Mouse (Mus musculus) hindbrain, embryonic 12.5 days (tissue): Measurements from ENCODE around the gene Gcnt3. TPM values are rescaled to one million over a fixed set of nuclear protein-coding genes. Genes with fewer than 3 reads are reported as not detected.

Experiments used
- ATAC-seq: fragments of 200-750 bp; cut with Nextera tagmentation; 2 replicates; pipeline ENCODE4 v1.8.0; 2017; ENCODE audit warnings: moderate TSS enrichment; ENCODE audit not compliant: low FRiP score
- H3K27ac ChIP-seq: fragments of 300-500 bp; sonication (generic); 2 replicates; pipeline ENCODE4 v1.5.1; 2016; ENCODE audit warnings: mild to moderate bottlenecking
- H3K27me3 ChIP-seq: fragments of 300-500 bp; sonication (generic); 2 replicates; pipeline ENCODE4 v1.6.1; 2016; ENCODE audit warnings: mild to moderate bottlenecking
- H3K36me3 ChIP-seq: fragments of 300-500 bp; sonication (generic); 2 replicates; pipeline ENCODE4 v1.6.1; 2016; ENCODE audit warnings: mild to moderate bottlenecking
- H3K4me1 ChIP-seq: fragments of 300-500 bp; sonication (generic); 2 replicates; pipeline ENCODE4 v1.6.1; 2016
- H3K4me2 ChIP-seq: fragments of 300-500 bp; sonication (generic); replicated peaks from 2 replicates; pipeline ENCODE4 v1.6.1; 2016; ENCODE audit warnings: mild to moderate bottlenecking
- H3K4me3 ChIP-seq: fragments of 300-500 bp; sonication (generic); 2 replicates; pipeline ENCODE4 v1.5.1; 2016; ENCODE audit warnings: mild to moderate bottlenecking
- H3K9ac ChIP-seq: fragments of 300-500 bp; sonication (generic); 2 replicates; pipeline ENCODE4 v1.6.1; 2016; ENCODE audit warnings: mild to moderate bottlenecking, moderate library complexity
- H3K9me3 ChIP-seq: fragments of 300-500 bp; sonication (generic); replicated peaks from 2 replicates; pipeline ENCODE4 v1.6.1; 2016; ENCODE audit warnings: mild to moderate bottlenecking
- WGBS: fragments of 180-500 bp; shearing (Covaris S2); methylation state at CpG from one replicate; pipeline ENCODE4 v1.1.7; 2016; 5-methylcytosine and 5-hydroxymethylcytosine counted together
- polyA plus RNA-seq: library from polyadenylated mRNA; unstranded; fragments of >200 nt; fragmentation: Nextera tagmentation; extraction: Ambion mirVana; gene quantifications from 2 replicates; pipeline ENCODE4 v1.2.1, GENCODE M21; 2016

Gcnt3 gene
- not detected in 2 replicates for polyA plus RNA-seq

DNA sequence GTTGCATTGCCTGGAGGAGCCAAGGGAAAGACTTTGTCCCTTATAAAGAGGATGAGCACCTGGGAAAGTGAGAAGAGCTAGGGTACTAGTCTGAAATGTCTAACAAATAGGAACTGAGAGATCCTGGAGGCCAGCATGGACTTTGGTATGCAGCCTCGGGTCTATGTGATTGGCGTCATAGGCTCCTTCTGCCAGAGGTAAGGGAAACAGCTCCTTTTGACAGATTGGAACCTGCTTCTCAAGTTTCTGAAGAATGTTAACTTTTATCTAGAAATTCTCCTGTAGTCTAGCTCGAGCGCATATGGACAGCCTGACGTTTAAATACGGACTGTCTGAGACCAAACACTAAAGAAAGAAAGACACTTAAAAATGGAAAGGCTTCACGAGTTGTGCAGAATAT is at the start of gene Gcnt3:
Gcnt3 (minus strand) TSS at position 101 of the 400 bp plus-strand sequence.
- Histone ChIP-seq H3K36me3 (no peaks in the 10 kb centered on the region), H3K4me1 (no peaks in the 10 kb centered on the region), H3K9me3 (no peaks in the 10 kb centered on the region), H3K27me3 (no peaks in the 10 kb centered on the region), H3K4me3 (no peak within 1 kb of the TSS), H3K9ac (no peak within 1 kb of the TSS), H3K4me2 (no peak within 1 kb of the TSS), H3K27ac (no peak within 1 kb of the TSS)
- no peak for ATAC-seq
- WGBS, result 86% methylated on average over 7 of the region's 7 CpGs

DNA sequence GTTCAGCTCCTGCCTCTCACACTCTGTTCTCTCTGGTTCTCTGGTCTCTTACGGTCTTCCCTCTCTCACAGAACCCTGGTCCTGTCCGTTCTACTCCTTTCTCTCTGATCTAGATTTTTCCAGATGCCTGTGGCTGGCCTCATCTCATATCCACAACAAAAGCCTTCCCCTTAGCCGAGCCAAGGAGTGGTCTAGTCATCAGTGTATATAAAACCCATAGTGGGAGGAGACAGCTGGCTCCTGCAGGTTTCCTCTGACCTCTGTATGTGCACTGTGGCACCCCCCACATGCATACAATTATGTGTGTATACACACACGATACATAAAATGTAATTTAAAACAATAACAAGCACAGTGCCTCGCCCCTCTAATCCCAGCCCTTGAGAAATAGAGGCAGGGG is 49.5 kb upstream of the Gcnt3 start:
- WGBS, result 71% methylated on average over 5 of the region's 5 CpGs
- no peak overlapping the region for H3K4me3 ChIP-seq
- no peaks in the 10 kb centered on the region for H3K27me3 ChIP-seq
- no peaks in the 10 kb centered on the region for H3K36me3 ChIP-seq
- 0 out of 2 replicates have a peak, but pooled peaks cover 3% of the 10 kb centered on the region for H3K4me1 ChIP-seq
- H3K9me3 ChIP-seq, result no peaks in the 10 kb centered on the region
- no peak overlapping the region for H3K4me2 ChIP-seq
- H3K9ac ChIP-seq, result no peak overlapping the region
- no peak for ATAC-seq
- H3K27ac ChIP-seq, result no peak overlapping the region

DNA sequence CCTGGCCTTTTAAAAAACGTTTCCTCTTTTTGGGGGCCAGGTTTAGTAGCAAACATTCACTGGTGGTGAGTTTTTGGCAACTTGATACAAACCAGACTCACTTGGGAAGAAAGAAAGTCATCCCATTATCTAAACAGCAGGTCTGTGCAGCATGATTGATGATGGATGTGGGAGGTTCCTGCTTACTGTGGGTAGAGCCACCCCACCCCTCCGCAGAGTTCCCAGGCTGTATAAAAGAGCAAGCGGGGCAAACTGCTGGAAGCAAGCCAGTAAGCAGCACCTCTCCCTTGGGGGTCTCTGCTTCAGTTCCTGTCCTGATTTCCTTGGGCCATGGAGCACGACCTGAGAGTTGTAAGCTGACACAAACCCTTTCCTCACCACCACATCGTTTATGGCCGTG is 48.2 kb upstream of the Gcnt3 start:
- Histone ChIP-seq H3K4me2 (no peak overlapping the region), H3K9ac (no peak overlapping the region), H3K4me1 (0 out of 2 replicates have a peak, but pooled peaks cover 3% of the 10 kb centered on the region), H3K27me3 (no peaks in the 10 kb centered on the region), H3K9me3 (no peaks in the 10 kb centered on the region), H3K4me3 (no peak overlapping the region), H3K27ac (no peak overlapping the region), H3K36me3 (no peaks in the 10 kb centered on the region)
- no peak for ATAC-seq
- 38% methylated on average over 6 of the region's 6 CpGs for WGBS

DNA sequence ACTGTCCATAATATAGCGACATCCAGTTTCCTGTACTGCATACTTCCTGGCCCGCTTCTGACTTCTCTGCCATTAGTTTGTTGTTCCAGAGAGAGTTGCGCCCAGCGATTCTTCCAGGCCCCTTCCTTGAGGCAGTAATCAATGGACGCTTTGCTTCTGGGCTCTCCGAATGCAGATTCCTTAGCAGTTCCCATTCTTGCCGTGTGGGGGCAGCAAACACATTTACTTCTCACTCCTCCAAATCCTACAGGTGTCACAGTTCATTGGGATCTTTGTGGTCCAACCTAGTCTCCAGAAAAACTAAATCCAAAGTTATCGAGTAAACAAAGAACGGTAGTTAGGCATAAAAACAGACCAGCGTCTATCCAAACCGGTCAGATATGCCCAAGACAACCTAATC is 46.2 kb upstream of the Gcnt3 start:
- H3K9ac ChIP-seq, result no peak overlapping the region
- no peaks in the 10 kb centered on the region for H3K9me3 ChIP-seq
- no peaks in the 10 kb centered on the region for H3K27me3 ChIP-seq
- H3K4me3 ChIP-seq, result no peak overlapping the region
- H3K36me3 ChIP-seq, result no peaks in the 10 kb centered on the region
- H3K4me1 ChIP-seq, result 0 out of 2 replicates have a peak, but pooled peaks cover 3% of the 10 kb centered on the region
- no peak for ATAC-seq
- H3K4me2 ChIP-seq, result no peak overlapping the region
- 54% methylated on average over 11 of the region's 11 CpGs for WGBS
- H3K27ac ChIP-seq, result no peak overlapping the region

DNA sequence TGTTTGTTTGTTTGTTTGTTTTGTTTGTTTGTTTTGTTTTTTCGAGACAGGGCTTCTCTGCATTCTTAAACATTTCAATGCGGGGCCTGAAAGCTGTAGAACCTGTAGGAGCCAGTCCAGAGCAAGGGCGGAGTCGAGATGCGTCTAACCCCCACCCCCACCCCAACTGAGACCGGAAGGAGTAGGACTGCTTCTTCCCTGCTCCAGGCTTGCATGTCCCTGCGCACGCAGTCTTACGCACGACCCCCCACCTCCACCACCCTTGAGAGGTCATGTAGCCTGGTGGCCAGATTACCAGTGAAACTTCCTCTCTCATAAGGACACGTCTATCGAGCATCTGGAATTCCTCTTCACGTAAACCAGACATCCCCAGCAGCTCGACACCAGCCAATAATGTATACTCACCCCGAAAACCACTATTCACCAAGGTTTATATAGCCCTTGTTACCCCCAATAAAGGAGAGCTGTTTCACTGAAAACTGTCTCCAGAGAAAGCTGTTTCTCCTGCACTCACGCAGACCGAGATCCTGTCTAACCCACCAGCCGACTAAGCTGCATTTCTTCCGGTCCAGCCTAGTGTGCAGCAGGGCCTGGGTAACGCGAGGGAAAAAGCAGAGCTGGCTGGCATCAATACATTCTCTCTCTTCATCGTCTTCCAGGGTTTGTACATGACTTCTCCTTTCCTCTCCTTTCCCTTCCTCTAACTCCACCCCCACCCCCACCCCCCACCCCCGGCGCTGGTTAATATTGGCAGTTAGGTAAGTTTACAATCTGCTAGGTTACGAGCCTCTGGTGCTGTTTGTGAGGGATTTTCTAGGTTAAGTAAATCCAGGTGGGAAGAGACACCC is 44.7 kb upstream of the Gcnt3 start:
- Histone ChIP-seq H3K27me3 (no peaks in the 10 kb centered on the region), H3K36me3 (no peaks in the 10 kb centered on the region), H3K9me3 (no peaks in the 10 kb centered on the region), H3K9ac (no peak overlapping the region), H3K4me1 (0 out of 2 replicates have a peak, but pooled peaks cover 3% of the 10 kb centered on the region), H3K4me2 (no peak overlapping the region), H3K4me3 (no peak overlapping the region), H3K27ac (no peak overlapping the region)
- WGBS, result 81% methylated on average over 25 of the region's 25 CpGs
- no peak for ATAC-seq

DNA sequence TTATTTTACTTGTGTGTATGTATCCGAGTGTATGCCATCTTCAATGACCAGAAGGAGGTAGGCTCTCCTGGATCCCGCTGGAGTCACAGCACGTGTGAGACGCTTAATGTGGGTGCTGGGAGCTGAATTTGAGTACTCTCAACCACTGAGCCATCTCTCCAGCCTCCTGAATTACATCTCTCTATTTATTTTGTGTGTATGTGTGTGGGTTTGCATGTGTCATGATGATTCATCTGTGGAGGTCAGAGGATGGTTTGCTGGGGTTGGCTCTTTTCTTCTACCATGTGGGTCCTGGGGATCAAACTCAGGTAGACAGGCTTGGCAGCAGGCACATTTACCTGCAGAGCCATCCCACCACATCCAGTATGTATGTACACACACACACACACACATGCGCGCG is 43.9 kb upstream of the Gcnt3 start:
- Histone ChIP-seq H3K4me2 (no peak overlapping the region), H3K4me1 (0 out of 2 replicates have a peak, but pooled peaks cover 3% of the 10 kb centered on the region), H3K36me3 (no peaks in the 10 kb centered on the region), H3K27me3 (no peaks in the 10 kb centered on the region), H3K9me3 (no peaks in the 10 kb centered on the region), H3K9ac (no peak overlapping the region), H3K27ac (no peak overlapping the region), H3K4me3 (no peak overlapping the region)
- 94% methylated on average over 7 of the region's 7 CpGs for WGBS
- no peak for ATAC-seq

DNA sequence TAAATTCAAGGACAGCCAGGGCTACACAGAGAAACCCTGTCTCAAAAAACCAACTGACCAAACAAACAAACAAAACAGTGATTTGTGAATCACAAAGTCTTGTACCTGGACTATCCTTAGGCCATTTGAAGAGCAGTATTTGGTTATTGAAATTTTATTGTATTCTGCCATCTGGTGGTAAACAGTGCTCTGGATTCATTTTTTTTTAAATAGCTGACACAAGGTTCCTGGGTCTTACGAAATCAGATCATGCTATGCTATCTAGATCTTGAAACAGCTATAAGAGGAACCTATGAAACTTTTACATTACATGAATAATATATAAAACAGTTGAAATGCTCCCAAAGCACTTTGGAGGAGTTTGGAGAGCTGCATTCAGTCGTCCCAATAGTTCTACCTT is 43.1 kb upstream of the Gcnt3 start:
- no peak for ATAC-seq
- H3K27ac ChIP-seq, result no peak overlapping the region
- 78% methylated on average over 2 of the region's 2 CpGs for WGBS

DNA sequence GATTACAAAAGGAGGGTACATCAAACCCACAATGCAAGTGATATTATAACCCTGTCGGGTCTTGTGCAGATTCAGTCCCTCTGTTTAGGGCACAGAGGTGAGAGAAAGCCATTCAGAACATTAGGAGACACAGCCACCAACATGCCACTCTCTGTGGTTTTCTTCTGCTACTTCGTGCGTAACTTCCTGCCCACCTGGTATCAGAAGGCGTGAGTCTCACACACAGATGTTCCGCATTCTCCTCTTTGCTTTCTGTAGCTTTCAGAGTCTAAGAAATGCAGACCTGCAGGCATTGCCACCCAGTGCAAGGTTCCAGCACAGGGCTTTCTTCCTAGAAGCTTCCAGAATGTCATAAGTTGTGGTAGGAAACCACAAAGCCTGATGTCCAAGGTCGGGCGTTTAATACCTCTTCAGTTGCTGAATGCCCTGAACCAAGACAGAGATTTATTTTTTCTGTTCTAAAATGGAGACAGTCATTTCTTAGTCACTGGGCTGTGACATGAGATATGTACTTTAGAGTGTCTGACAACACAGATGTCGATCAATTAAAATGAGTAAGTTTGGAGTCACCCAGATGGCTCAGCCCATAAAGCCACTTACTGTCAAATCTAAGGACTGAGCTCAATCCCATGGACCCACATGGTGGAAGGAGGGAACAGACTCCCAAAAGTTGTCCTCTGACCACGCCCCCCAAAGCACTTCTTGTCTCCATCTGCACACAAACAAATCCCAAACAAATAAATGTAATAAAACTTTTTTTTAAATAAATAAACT is 42.3 kb upstream of the Gcnt3 start:
- Histone ChIP-seq H3K27me3 (no peaks in the 10 kb centered on the region), H3K4me2 (no peak overlapping the region), H3K9ac (no peak overlapping the region), H3K27ac (no peak overlapping the region), H3K4me3 (no peak overlapping the region), H3K4me1 (no peaks in the 10 kb centered on the region), H3K36me3 (no peaks in the 10 kb centered on the region), H3K9me3 (no peaks in the 10 kb centered on the region)
- 91% methylated on average over 9 of the region's 9 CpGs for WGBS
- no peak for ATAC-seq

More for the DNA sequence above, 43.1 kb upstream of the Gcnt3 start:
- H3K36me3 ChIP-seq, result no peaks in the 10 kb centered on the region
- no peak overlapping the region for H3K4me3 ChIP-seq
- H3K27me3 ChIP-seq, result no peaks in the 10 kb centered on the region
- no peak overlapping the region for H3K9ac ChIP-seq
- H3K9me3 ChIP-seq, result no peaks in the 10 kb centered on the region
- H3K4me1 ChIP-seq, result no peaks in the 10 kb centered on the region
- no peak overlapping the region for H3K4me2 ChIP-seq

DNA sequence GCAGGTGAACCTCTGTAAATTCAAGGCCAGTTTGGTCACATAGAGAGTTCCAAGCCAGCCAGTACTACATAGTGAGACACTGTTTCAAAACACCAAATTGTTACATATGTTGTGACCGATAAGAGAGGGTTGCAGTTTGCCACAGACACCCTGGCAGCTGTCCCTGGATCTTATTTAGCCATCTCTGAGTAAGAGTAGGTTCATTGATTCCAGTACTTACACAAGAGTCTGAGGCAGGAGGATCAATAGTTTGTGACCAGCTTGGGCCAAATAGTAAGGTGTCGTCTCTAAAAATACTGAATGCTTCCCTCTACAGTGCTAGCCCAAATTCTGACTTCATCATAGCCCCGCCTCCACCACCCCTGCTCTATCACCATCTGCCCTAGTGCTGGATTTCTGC is 40.1 kb upstream of the Gcnt3 start:
- H3K36me3 ChIP-seq, result no peaks in the 10 kb centered on the region
- 89% methylated on average over 3 of the region's 3 CpGs for WGBS
- no peak for ATAC-seq
- no peak overlapping the region for H3K4me2 ChIP-seq
- no peak overlapping the region for H3K4me3 ChIP-seq
- H3K27me3 ChIP-seq, result no peaks in the 10 kb centered on the region
- no peaks in the 10 kb centered on the region for H3K9me3 ChIP-seq
- no peaks in the 10 kb centered on the region for H3K4me1 ChIP-seq
- no peak overlapping the region for H3K27ac ChIP-seq
- no peak overlapping the region for H3K9ac ChIP-seq

DNA sequence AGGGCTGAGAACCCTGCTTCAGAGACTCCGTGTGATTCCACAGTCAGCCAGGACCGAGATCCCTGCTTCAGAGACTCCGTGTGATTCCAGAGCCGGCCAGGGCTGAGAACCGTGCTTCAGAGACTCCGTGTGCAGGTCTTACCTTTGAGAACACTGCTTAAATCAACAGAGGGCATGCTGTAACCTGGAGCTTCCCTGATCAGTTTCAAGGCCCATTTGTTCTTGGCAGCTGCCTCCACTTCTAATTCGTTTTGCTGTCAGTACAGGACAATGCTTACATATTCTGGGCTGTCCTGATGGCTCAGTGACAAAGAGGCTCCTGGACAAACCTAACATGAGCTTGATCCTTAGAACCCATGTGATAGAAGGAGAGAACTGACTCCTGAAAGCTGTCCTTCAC is 39.3 kb upstream of the Gcnt3 start:
- Histone ChIP-seq H3K9me3 (no peaks in the 10 kb centered on the region), H3K36me3 (no peaks in the 10 kb centered on the region), H3K4me1 (no peaks in the 10 kb centered on the region), H3K4me2 (no peak overlapping the region), H3K4me3 (no peak overlapping the region), H3K9ac (no peak overlapping the region), H3K27ac (no peak overlapping the region), H3K27me3 (no peaks in the 10 kb centered on the region)
- ATAC-seq, result no peak
- 67% methylated on average over 7 of the region's 7 CpGs for WGBS

DNA sequence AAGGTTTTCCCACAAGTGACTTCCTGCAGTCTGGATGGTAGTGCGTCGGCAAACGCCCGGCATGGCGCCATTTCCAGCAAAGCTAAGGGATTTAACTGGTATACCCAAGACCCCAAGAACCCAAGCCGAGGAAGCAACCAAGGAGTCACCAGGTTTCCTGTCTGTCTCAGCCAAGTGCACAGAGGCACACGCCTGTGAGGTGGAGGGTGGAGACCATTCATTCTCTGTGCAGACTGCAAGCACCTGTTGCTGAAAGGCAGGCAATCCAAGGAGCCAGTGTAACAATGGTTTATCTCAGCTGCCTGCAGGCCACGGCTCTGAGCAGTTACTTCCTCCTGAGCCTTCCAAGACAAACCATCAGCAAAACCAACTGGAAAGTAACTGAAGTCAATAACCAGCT is 34.5 kb upstream of the Gcnt3 start:
- H3K4me1 ChIP-seq, result peaks cover 8% of the 10 kb centered on the region; the same call in 1 of the 2 replicates
- no peak for ATAC-seq
- WGBS, result 88% methylated on average over 8 of the region's 8 CpGs
- H3K4me2 ChIP-seq, result no peak overlapping the region
- H3K4me3 ChIP-seq, result no peak overlapping the region
- H3K9ac ChIP-seq, result no peak overlapping the region
- H3K27ac ChIP-seq, result no peak overlapping the region
- no peaks in the 10 kb centered on the region for H3K36me3 ChIP-seq
- no peaks in the 10 kb centered on the region for H3K27me3 ChIP-seq
- H3K9me3 ChIP-seq, result no peaks in the 10 kb centered on the region

DNA sequence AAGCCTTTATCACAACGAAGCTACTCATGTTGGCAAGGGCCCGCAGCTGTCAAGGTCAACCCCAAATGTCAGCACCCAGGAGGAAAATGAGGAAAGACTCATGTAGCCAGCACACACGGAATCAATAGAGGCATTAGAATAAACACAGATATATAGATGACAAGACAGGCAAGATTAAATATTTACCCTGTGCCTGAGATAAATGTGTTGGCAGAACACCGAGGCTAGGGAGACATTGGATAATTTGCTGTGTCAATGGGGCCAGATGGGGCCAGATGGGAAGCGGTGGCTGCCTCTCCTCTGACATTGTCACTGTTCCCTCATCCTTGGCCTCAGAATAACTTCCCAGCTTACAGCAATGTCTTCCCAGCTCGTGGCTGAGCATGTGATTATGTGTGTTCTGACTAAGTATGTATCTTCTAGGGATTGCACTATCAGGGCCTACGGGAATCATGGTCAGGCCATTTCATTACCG is 32.1 kb upstream of the Gcnt3 start:
- H3K27me3 ChIP-seq, result 0 out of 2 replicates have a peak, but pooled peaks cover 3% of the 10 kb centered on the region
- H3K4me2 ChIP-seq, result no peak overlapping the region
- peak; percentile 26; the same call in 1 of the 2 replicates for ATAC-seq
- H3K27ac ChIP-seq, result no peak overlapping the region
- H3K9me3 ChIP-seq, result no peaks in the 10 kb centered on the region
- peaks cover 8% of the 10 kb centered on the region; the same call in 1 of the 2 replicates for H3K4me1 ChIP-seq
- WGBS, result 62% methylated on average over 8 of the region's 8 CpGs
- no peak overlapping the region for H3K9ac ChIP-seq
- H3K4me3 ChIP-seq, result no peak overlapping the region
- H3K36me3 ChIP-seq, result no peaks in the 10 kb centered on the region
